Mouse (Mus musculus) left cerebral cortex, adult 9 months (tissue): ENCODE measurements around the gene Antxr1.

Source experiments
- DNase-seq, 2 experiments: peaks; one replicate each; pipeline ENCODE4 v3.0.0; 2022; ENCODE audit warnings: low spot score in 2 of 2

Antxr1 gene

GRCm38 (mm10) chr6:87292911-87293851 lies 42.4 kb downstream of the Antxr1 start:
- no peak for DNase-seq

GRCm38 (mm10) chr6:87287251-87287650 lies 48.4 kb downstream of the Antxr1 start:
- DNase-seq: no peak

- DNase-seq: no peak
These were observed 50.3 kb downstream of the Antxr1 start for GRCm38 (mm10) chr6:87285365-87285749.

GRCm38 (mm10) chr6:87284716-87285364 lies 50.8 kb downstream of the Antxr1 start:
- no peak for DNase-seq

GRCm38 (mm10) chr6:87282346-87282781 lies 53.3 kb downstream of the Antxr1 start:
- no peak for DNase-seq

- DNase-seq: no peak
These were observed 53.9 kb downstream of the Antxr1 start for GRCm38 (mm10) chr6:87281771-87282170.

- no peak for DNase-seq
These were observed 57.5 kb downstream of the Antxr1 start for GRCm38 (mm10) chr6:87278151-87278550.

- peak in 1 of 2 experiments; percentile 25 for DNase-seq
These were observed 58.1 kb downstream of the Antxr1 start for GRCm38 (mm10) chr6:87277527-87277926.

GRCm38 (mm10) chr6:87276941-87277340 lies 58.7 kb downstream of the Antxr1 start:
- DNase-seq: peak in 1 of 2 experiments; percentile 30

- DNase-seq: no peak
These were observed 60.8 kb downstream of the Antxr1 start for GRCm38 (mm10) chr6:87274779-87275178.

GRCm38 (mm10) chr6:87273791-87274190 lies 61.8 kb downstream of the Antxr1 start:
- DNase-seq: no peak

GRCm38 (mm10) chr6:87273141-87273540 lies 62.5 kb downstream of the Antxr1 start:
- DNase-seq: no peak

- DNase-seq: no peak
These were observed 63.4 kb downstream of the Antxr1 start for GRCm38 (mm10) chr6:87272202-87272601.

- peak in 1 of 2 experiments; percentile 43 for DNase-seq
These were observed 65.2 kb downstream of the Antxr1 start for GRCm38 (mm10) chr6:87270452-87270851.

- DNase-seq: no peak
These were observed 65.7 kb downstream of the Antxr1 start for GRCm38 (mm10) chr6:87269950-87270349.

GRCm38 (mm10) chr6:87262666-87263065 lies 73.0 kb downstream of the Antxr1 start:
- DNase-seq: no peak

- no peak for DNase-seq
These were observed 76.6 kb downstream of the Antxr1 start for GRCm38 (mm10) chr6:87258976-87259375.

GRCm38 (mm10) chr6:87257981-87258775 lies 77.4 kb downstream of the Antxr1 start:
- peak; percentile 35 to 54 for DNase-seq

GRCm38 (mm10) chr6:87257471-87257870 lies 78.2 kb downstream of the Antxr1 start:
- no peak for DNase-seq

- DNase-seq: no peak
These were observed 80.0 kb downstream of the Antxr1 start for GRCm38 (mm10) chr6:87255668-87256067.

- DNase-seq: no peak
These were observed 80.9 kb downstream of the Antxr1 start for GRCm38 (mm10) chr6:87254756-87255155.

- no peak for DNase-seq
These were observed 83.9 kb downstream of the Antxr1 start for GRCm38 (mm10) chr6:87251716-87252115.
